In genomic region chr5:104115890-104116289, GRCm38 (mm10) we compare ENCODE assay signal across 13 mouse cellular contexts. TPM values are rescaled to one million over a fixed set of nuclear protein-coding genes. Genes with fewer than 3 reads are reported as not detected.
DNase-seq lines count a peak whose midpoint lies in the region; ATAC-seq and TF ChIP-seq lines count a peak whose summit lies in the region.
"Had no signal": no experiment of that assay in that cellular context is flagged by ENCODE, and none has a peak within 500 bp of the region (broad histone marks: within the 10 kb centered on the region; RNA-seq: fewer than 3 reads in every experiment).

No protein-coding gene starts in this region.

- no peaks in the 10 kb centered on the region for H3K27me3 ChIP-seq in neural tube, embryonic 13.5 days
- no peaks in the 10 kb centered on the region for H3K27me3 ChIP-seq in kidney, postnatal 0 days (ENCODE audit: insufficient read depth, low read length)
- no peaks in the 10 kb centered on the region for H3K27me3 ChIP-seq in stomach, embryonic 16.5 days (ENCODE audit: control insufficient read depth, insufficient read depth, low read length)
- H3K27me3 ChIP-seq: limb, embryonic 13.5 days had no signal

- no peak for ATAC-seq in neural tube, embryonic 13.5 days (ENCODE audit: low read depth)
- no peak for ATAC-seq in kidney, postnatal 0 days (replicated peaks; ENCODE audit: low FRiP score, low read depth)
- ATAC-seq in stomach, embryonic 16.5 days (ENCODE audit: insufficient read depth, low FRiP score) = no peak

- no peak overlapping the region for H3K9ac ChIP-seq in neural tube, embryonic 13.5 days
- no peak overlapping the region for H3K9ac ChIP-seq in kidney, postnatal 0 days (ENCODE audit: low read depth, low read length)
- H3K9ac ChIP-seq in stomach, embryonic 16.5 days (ENCODE audit: low read length) = no peak overlapping the region
- H3K9ac ChIP-seq: limb, embryonic 13.5 days had no signal

- peak; percentile 96 for DNase-seq in heart, adult 11 months
- no peak for DNase-seq in heart, postnatal 25 days (ENCODE audit: low spot score)
- no peak for DNase-seq in neural tube, embryonic 10.5 days (ENCODE audit: extremely low spot score, low spot score)
- DNase-seq in kidney, postnatal 0 days (ENCODE audit: low spot score) = peak; percentile 63
- DNase-seq in frontal cortex, adult 2 months (ENCODE audit: extremely low spot score in 1 of 2, low spot score in 1 of 2) = no peak
- no peak for DNase-seq in embryo, embryonic 11 days
- DNase-seq: cerebellum, adult 9-11 months; gastrocnemius, postnatal 36 days; spleen, adult 18-20 months had no signal

- peaks cover 43% of the 10 kb centered on the region for H3K4me1 ChIP-seq in neural tube, embryonic 13.5 days (replicated peaks)
- H3K4me1 ChIP-seq in kidney, postnatal 0 days (replicated peaks; ENCODE audit: insufficient read depth, low read length) = peaks cover 5% of the 10 kb centered on the region
- H3K4me1 ChIP-seq in stomach, embryonic 16.5 days (ENCODE audit: control insufficient read depth, insufficient read depth, low read length) = peaks cover 7% of the 10 kb centered on the region; the same call in 1 of the 2 replicates

- WGBS in neural tube, embryonic 13.5 days = 76% methylated on average over 4 of the region's 4 CpGs
- WGBS in kidney, postnatal 0 days = 64% methylated on average over 4 of the region's 4 CpGs
- WGBS in stomach, embryonic 16.5 days = 64% methylated on average over 4 of the region's 4 CpGs

- no peaks in the 10 kb centered on the region for H3K9me3 ChIP-seq in neural tube, embryonic 13.5 days
- no peaks in the 10 kb centered on the region for H3K9me3 ChIP-seq in kidney, postnatal 0 days (replicated peaks; ENCODE audit: low read length)
- H3K9me3 ChIP-seq in stomach, embryonic 16.5 days (replicated peaks; ENCODE audit: control insufficient read depth, low read length) = no peaks in the 10 kb centered on the region
- H3K9me3 ChIP-seq: limb, embryonic 13.5 days had no signal

- no peak overlapping the region for H3K4me2 ChIP-seq in neural tube, embryonic 13.5 days
- no peak overlapping the region for H3K4me2 ChIP-seq in kidney, postnatal 0 days (ENCODE audit: low read length)
- no peak overlapping the region for H3K4me2 ChIP-seq in stomach, embryonic 16.5 days (ENCODE audit: low read depth, low read length)
- H3K4me2 ChIP-seq: limb, embryonic 13.5 days had no signal

- intact Hi-C loops in heart, postnatal 25 days (cut with DNase I) = loop anchor here (1.0 kb wide), 1 partner anchor 15 kb away; no protein-coding TSS in a partner anchor

- no peaks in the 10 kb centered on the region for H3K36me3 ChIP-seq in neural tube, embryonic 13.5 days
- H3K36me3 ChIP-seq in kidney, postnatal 0 days (ENCODE audit: insufficient read depth, low read length) = no peaks in the 10 kb centered on the region
- H3K36me3 ChIP-seq in stomach, embryonic 16.5 days (ENCODE audit: control insufficient read depth, insufficient read depth, low read length) = no peaks in the 10 kb centered on the region
- H3K36me3 ChIP-seq: limb, embryonic 13.5 days had no signal

- H3K27ac ChIP-seq in neural tube, embryonic 13.5 days (replicated peaks) = peak overlapping the region; percentile 7
- peak overlapping the region; percentile 48 for H3K27ac ChIP-seq in kidney, postnatal 0 days
- H3K27ac ChIP-seq in stomach, embryonic 16.5 days (ENCODE audit: low read length) = peak overlapping the region; percentile 69

- no peak for TF ChIP-seq CTCF in kidney, postnatal 0 days (IDR thresholded peaks at IDR 0.05; ENCODE audit: low read depth)

- H3K4me3 ChIP-seq in neural tube, embryonic 13.5 days = no peak overlapping the region
- H3K4me3 ChIP-seq in kidney, postnatal 0 days (replicated peaks; ENCODE audit: low read depth, low read length) = no peak overlapping the region
- H3K4me3 ChIP-seq in stomach, embryonic 16.5 days (replicated peaks; ENCODE audit: low read length) = no peak overlapping the region
- H3K4me3 ChIP-seq: limb, embryonic 13.5 days; myocyte had no signal

RNA-seq across cellular contexts. Expression of gene Sparcl1, which starts 2.4 kb away (rescaled TPM):
- 100 to 1,000 TPM; 191 to 258 TPM for total RNA-seq in heart, postnatal 25 days (2021)
- 195 and 200 TPM in 2 replicates for polyA plus RNA-seq in neural tube, embryonic 13.5 days (2015; fragmentation: Nextera tagmentation; extraction: Ambion mirVana)
- polyA plus RNA-seq in kidney, postnatal 0 days (2015; fragmentation: Nextera tagmentation; extraction: Ambion mirVana) = 67.2 and 77.5 TPM in 2 replicates
- polyA plus RNA-seq in stomach, embryonic 16.5 days (2015; fragmentation: Nextera tagmentation; extraction: Ambion mirVana) = 380 and 388 TPM in 2 replicates
- 1,576 and 1,727 TPM in 2 replicates for polyA plus RNA-seq in frontal cortex, adult 2 months (2012; rRNA removed)

RNA-seq across cellular contexts. Expression of gene Gm17660, which starts 38.5 kb away (rescaled TPM):
- not detected for total RNA-seq in heart, postnatal 25 days (2021)
- polyA plus RNA-seq in neural tube, embryonic 13.5 days (2015; fragmentation: Nextera tagmentation; extraction: Ambion mirVana) = not detected in 2 replicates
- polyA plus RNA-seq in kidney, postnatal 0 days (2015; fragmentation: Nextera tagmentation; extraction: Ambion mirVana) = not detected in 2 replicates
- polyA plus RNA-seq in stomach, embryonic 16.5 days (2015; fragmentation: Nextera tagmentation; extraction: Ambion mirVana) = 0.57 TPM in 1 of 2 replicates, not detected in the other
- not detected in 2 replicates for polyA plus RNA-seq in frontal cortex, adult 2 months (2012; rRNA removed)
- polyA plus RNA-seq: limb, embryonic 13.5 days; myocyte had no signal

RNA-seq across cellular contexts. Expression of gene Dspp, which starts 54.6 kb away (rescaled TPM):
- total RNA-seq in heart, postnatal 25 days (2021) = not detected
- not detected in 2 replicates for polyA plus RNA-seq in neural tube, embryonic 13.5 days (2015; fragmentation: Nextera tagmentation; extraction: Ambion mirVana)
- polyA plus RNA-seq in kidney, postnatal 0 days (2015; fragmentation: Nextera tagmentation; extraction: Ambion mirVana) = not detected in 2 replicates
- polyA plus RNA-seq in stomach, embryonic 16.5 days (2015; fragmentation: Nextera tagmentation; extraction: Ambion mirVana) = not detected in 2 replicates
- 0.02 and 0.04 TPM in 2 replicates for polyA plus RNA-seq in frontal cortex, adult 2 months (2012; rRNA removed)
- total RNA-seq: gastrocnemius, postnatal 36 days had no signal
- polyA plus RNA-seq: myocyte had no signal

Comparison
In these comparisons a context has a peak if more than half of its experiments do, and no peak if none do; other contexts are left out.
1. DNase-seq: peak in heart, adult 11 months (single experiment) and kidney, postnatal 0 days (single experiment); none in heart, postnatal 25 days (single experiment), neural tube, embryonic 10.5 days (single experiment), frontal cortex, adult 2 months (0 of 2) and embryo, embryonic 11 days (single experiment).
2. H3K27ac ChIP-seq: peak in every context shown above with its lines; median percentile 69 in stomach, embryonic 16.5 days; 48 in kidney, postnatal 0 days; 7 in neural tube, embryonic 13.5 days.